Mouse (Mus musculus) olfactory bulb, adult 2 months (tissue): ENCODE results near the gene Serhl.

Experiments
- CTCF ChIP-seq: fragments of 200-500 bp; IDR thresholded peaks from 2 replicates; pipeline ENCODE4 v1.5.1; 2012; ENCODE audit warnings: low read depth, mild to moderate bottlenecking, low read length, moderate library complexity; ENCODE audit not compliant: insufficient read depth
- POLR2A ChIP-seq: fragments of 200-500 bp; IDR thresholded peaks from 2 replicates; pipeline ENCODE4 v1.6.1; 2012; ENCODE audit warnings: mild to moderate bottlenecking, low read depth, low read length, moderate library complexity; ENCODE audit not compliant: insufficient read depth

GRCm38 (mm10) chr15:83150694-83151093, 61.4 kb downstream of the Serhl start:
- no peak for TF ChIP-seq POLR2A
- no peak for TF ChIP-seq CTCF
